Mouse (Mus musculus) embryonic facial prominence, embryonic 11.5 days (tissue): ENCODE results near the gene Dab1. TPM values are rescaled to one million over a fixed set of nuclear protein-coding genes. Genes with fewer than 3 reads are reported as not detected.

ENCODE experiments used
- ATAC-seq: fragments of 200-750 bp; cut with Nextera tagmentation; replicated peaks from 2 replicates; pipeline ENCODE4 v1.8.0; 2017; ENCODE audit warnings: low read depth; ENCODE audit not compliant: insufficient number of reproducible peaks, low FRiP score, low TSS enrichment
- DNase-seq: peaks from one replicate; pipeline ENCODE4 v3.0.0-alpha.2; 2015; ENCODE audit warnings: low spot score
- H3K27ac ChIP-seq: fragments of 300-500 bp; sonication (generic); replicated peaks from 2 replicates; pipeline ENCODE4 v1.5.1; 2014; ENCODE audit warnings: mild to moderate bottlenecking, low read depth, low read length, control low read depth
- H3K27me3 ChIP-seq: fragments of 300-500 bp; sonication (generic); 2 replicates; pipeline ENCODE4 v1.6.1; 2014; ENCODE audit warnings: mild to moderate bottlenecking, low read length, moderate library complexity, mixed read lengths; ENCODE audit not compliant: control insufficient read depth, insufficient read depth
- H3K36me3 ChIP-seq: fragments of 300-500 bp; sonication (generic); replicated peaks from 2 replicates; pipeline ENCODE4 v1.6.1; 2014; ENCODE audit warnings: low read depth, mild to moderate bottlenecking, low read length, moderate library complexity, mixed read lengths; ENCODE audit not compliant: control insufficient read depth, insufficient read depth
- H3K4me1 ChIP-seq: fragments of 300-500 bp; sonication (generic); 2 replicates; pipeline ENCODE4 v1.6.1; 2014; ENCODE audit warnings: low read length, mixed read lengths; ENCODE audit not compliant: control insufficient read depth, insufficient read depth
- H3K4me2 ChIP-seq: fragments of 300-500 bp; sonication (generic); 2 replicates; pipeline ENCODE4 v1.6.1; 2014; ENCODE audit warnings: low read depth, mild to moderate bottlenecking, control low read depth, low read length, moderate library complexity
- H3K4me3 ChIP-seq: fragments of 300-500 bp; sonication (generic); 2 replicates; pipeline ENCODE4 v1.5.1; 2014; ENCODE audit warnings: low read depth, low read length, control low read depth
- H3K9ac ChIP-seq: fragments of 300-500 bp; sonication (generic); replicated peaks from 2 replicates; pipeline ENCODE4 v1.6.1; 2014; ENCODE audit warnings: mild to moderate bottlenecking, control low read depth, low read length
- H3K9me3 ChIP-seq: fragments of 300-500 bp; sonication (generic); replicated peaks from 2 replicates; pipeline ENCODE4 v1.6.1; 2016; ENCODE audit warnings: mild to moderate bottlenecking, low read length, inconsistent platforms, mixed read lengths; ENCODE audit not compliant: control insufficient read depth
- WGBS: fragments of 180-500 bp; shearing (Covaris S2); extraction: QIAGEN DNeasy Blood & Tissue Kit; methylation state at CpG from one replicate; pipeline ENCODE4 v1.1.7; 2014; 5-methylcytosine and 5-hydroxymethylcytosine counted together
- polyA plus RNA-seq: library from polyadenylated mRNA; unstranded; fragments of >200 nt; fragmentation: Nextera tagmentation; extraction: Ambion mirVana; gene quantifications from 2 replicates; pipeline ENCODE4 v1.2.1, GENCODE M21; 2014

The Dab1 gene
- polyA plus RNA-seq, 1 experiment from 2014 or later: 17.6 TPM

DNA sequence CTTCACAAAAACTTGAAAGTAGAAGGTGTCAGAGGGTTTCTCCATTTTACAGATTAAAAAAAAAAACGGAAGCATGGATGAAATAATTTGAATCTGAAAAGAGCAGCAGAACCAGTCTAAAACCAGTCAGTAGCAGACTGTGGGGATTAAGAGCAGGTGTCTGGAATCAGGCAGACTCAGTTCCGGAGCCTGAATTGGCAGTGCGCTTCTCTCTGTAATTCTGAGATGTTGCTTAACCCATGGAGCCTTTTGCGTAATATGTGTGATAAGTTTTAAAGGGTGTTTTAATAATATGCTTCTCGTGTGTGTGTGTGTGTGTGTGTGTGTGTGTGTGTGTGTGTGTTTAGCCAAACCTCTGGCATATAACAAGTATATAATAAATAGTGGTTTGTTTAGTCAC lies 587.5 kb downstream of the Dab1 start:
- WGBS: 76% methylated on average over 5 of the region's 5 CpGs

DNA sequence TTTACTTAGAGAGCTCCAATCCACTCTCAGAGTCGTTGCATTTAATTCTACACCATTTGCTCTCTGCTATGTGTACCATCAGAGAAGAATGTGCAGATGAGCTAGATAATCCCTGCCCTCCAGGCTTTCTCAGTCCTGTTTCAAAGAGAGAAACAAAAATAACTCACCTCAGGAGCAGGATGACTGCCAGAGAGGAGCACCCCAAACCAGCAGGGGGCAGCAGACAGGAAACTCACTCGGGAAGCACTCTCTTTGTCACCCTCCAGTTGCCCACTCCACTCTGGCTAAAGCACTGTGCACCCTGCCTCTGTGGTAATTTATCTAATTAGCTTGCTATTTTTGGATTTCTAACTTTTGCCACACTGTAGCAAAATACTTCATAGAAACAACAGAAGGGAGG lies 589.9 kb downstream of the Dab1 start:
- Histone ChIP-seq H3K4me1 (no peaks in the 10 kb centered on the region), H3K9ac (no peak overlapping the region), H3K27ac (no peak overlapping the region), H3K4me3 (no peak overlapping the region), H3K4me2 (no peak overlapping the region), H3K9me3 (no peaks in the 10 kb centered on the region), H3K27me3 (no peaks in the 10 kb centered on the region), H3K36me3 (no peaks in the 10 kb centered on the region)
- ATAC-seq: no peak
- peak; percentile 61 for DNase-seq
- 28% methylated on average over 2 of the region's 2 CpGs for WGBS

More for the DNA sequence above, 587.5 kb downstream of the Dab1 start:
- Histone ChIP-seq H3K9ac (no peak overlapping the region), H3K4me1 (no peaks in the 10 kb centered on the region), H3K27me3 (no peaks in the 10 kb centered on the region), H3K36me3 (no peaks in the 10 kb centered on the region), H3K27ac (no peak overlapping the region), H3K9me3 (no peaks in the 10 kb centered on the region), H3K4me3 (no peak overlapping the region), H3K4me2 (no peak overlapping the region)
- no peak for DNase-seq
- ATAC-seq: no peak

DNA sequence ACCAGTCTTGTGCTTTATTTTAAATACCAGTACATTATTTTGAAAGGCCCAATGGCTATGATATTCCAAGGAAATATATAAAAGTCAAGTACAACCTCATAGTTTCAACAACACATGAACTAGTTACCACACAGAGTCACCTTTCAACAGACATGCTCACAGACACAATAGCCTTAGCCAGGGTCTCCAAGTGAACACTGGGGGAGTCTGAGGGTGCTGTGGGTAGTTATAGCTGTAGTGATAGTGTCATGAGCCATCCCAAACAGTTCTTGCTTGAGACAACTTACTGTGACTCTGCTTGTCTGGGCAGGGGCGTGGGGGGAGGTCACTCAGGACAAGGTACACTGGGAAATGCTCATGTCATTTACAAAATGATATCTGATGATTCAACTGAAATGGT lies 591.6 kb downstream of the Dab1 start:
- Histone ChIP-seq H3K36me3 (no peaks in the 10 kb centered on the region), H3K9me3 (no peaks in the 10 kb centered on the region), H3K9ac (no peak overlapping the region), H3K4me2 (no peak overlapping the region), H3K4me3 (no peak overlapping the region), H3K27ac (no peak overlapping the region), H3K27me3 (no peaks in the 10 kb centered on the region), H3K4me1 (no peaks in the 10 kb centered on the region)
- no peak for ATAC-seq
- 96% methylated on average over 1 of the region's 1 CpGs for WGBS
- no peak for DNase-seq

DNA sequence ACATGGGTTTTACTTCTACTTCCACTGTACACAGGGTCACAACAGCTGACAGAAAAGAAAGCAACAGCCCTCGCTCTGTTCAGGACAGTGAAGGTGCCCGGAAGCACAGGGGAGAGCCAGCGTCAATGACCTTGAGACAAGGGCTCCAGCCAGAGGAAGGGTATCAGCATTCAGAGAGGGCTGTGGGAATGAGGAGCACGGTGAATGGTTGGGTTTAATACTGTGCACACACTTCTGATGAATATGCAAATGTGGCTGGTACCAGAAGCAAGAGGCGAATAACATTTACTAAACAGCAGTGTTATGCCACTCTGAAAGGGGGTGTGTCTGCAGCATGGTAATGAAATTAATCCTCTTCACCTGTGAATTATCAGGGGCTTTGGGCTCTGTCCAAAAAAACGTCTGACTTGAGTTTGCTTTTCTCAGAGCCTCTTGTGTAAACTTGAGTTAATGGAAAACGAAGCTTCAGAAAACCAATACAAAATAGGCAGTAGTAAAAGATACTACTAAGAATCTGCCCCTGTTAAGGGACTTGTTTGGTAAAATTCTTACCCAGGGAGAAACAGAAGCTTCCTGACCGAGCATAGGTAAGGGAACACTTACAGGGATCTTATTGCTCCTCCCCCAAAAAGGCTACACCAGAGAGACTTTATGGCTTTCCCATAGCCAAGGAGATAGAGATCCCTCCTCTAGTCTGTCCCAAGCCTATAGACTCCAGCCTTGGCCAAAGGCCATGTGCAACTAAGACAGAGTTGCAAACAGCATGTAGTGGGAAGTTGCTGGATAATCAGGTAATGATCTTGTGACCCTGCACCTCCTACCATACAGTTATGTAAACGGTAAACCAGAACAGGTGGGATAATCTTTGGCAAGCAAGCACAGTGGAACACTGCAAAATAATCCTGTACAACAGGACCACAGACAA lies 592.6 kb downstream of the Dab1 start:
- Histone ChIP-seq H3K27ac (no peak overlapping the region), H3K4me3 (no peak overlapping the region)
- no peak for ATAC-seq

DNA sequence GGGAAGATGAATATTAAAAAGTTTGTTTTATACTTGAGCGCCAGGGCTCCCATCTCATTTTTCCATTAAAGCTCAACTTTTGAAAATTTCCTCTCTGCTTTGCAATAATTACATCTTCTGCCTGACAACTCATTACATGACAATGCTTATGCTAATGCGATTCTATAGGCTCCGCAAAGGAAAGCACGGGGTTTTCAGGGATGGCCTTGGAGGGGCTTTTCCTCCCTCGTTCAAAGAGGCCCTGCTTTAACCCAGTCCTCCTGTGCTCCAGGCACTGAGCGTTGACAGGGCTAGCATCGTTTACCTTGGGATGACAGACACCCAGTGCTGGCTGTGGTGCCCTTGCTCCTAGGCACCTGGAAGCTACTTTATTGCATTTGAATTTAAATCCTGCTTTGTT lies 595.6 kb downstream of the Dab1 start:
- Histone ChIP-seq H3K27ac (no peak overlapping the region), H3K4me2 (no peak overlapping the region), H3K9ac (no peak overlapping the region), H3K4me1 (no peaks in the 10 kb centered on the region), H3K36me3 (no peaks in the 10 kb centered on the region), H3K9me3 (no peaks in the 10 kb centered on the region), H3K27me3 (no peaks in the 10 kb centered on the region), H3K4me3 (no peak overlapping the region)
- 36% methylated on average over 7 of the region's 7 CpGs for WGBS
- ATAC-seq: no peak
- DNase-seq: no peak

More for the DNA sequence above, 592.6 kb downstream of the Dab1 start:
- Histone ChIP-seq H3K4me2 (no peak overlapping the region), H3K36me3 (no peaks in the 10 kb centered on the region), H3K9ac (no peak overlapping the region), H3K9me3 (no peaks in the 10 kb centered on the region), H3K4me1 (no peaks in the 10 kb centered on the region), H3K27me3 (no peaks in the 10 kb centered on the region)
- 76% methylated on average over 9 of the region's 9 CpGs for WGBS
- no peak for DNase-seq

DNA sequence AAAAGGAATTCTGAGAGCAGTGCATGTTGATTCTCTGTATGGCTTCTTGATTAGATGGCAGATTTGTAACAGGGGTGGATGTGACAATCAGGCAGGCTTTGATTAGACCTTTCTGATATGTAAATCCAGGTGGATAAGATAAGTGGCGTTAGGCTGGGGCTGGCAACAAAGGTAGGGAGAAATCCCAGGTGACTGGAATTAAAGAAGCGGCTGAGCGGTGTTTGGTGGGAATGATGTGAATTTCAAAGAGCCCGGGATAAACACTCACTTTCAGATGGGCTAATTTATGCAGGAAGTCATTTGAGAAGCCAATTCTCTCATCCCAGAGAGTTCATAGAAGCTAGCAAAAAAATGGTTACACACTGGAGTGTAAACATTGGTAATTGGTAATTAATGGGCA lies 598.2 kb downstream of the Dab1 start:
- Histone ChIP-seq H3K36me3 (no peaks in the 10 kb centered on the region), H3K4me2 (no peak overlapping the region), H3K4me3 (no peak overlapping the region), H3K4me1 (no peaks in the 10 kb centered on the region), H3K9me3 (no peaks in the 10 kb centered on the region), H3K27ac (no peak overlapping the region), H3K9ac (no peak overlapping the region), H3K27me3 (no peaks in the 10 kb centered on the region)
- DNase-seq: no peak
- ATAC-seq: no peak
- 36% methylated on average over 4 of the region's 4 CpGs for WGBS

DNA sequence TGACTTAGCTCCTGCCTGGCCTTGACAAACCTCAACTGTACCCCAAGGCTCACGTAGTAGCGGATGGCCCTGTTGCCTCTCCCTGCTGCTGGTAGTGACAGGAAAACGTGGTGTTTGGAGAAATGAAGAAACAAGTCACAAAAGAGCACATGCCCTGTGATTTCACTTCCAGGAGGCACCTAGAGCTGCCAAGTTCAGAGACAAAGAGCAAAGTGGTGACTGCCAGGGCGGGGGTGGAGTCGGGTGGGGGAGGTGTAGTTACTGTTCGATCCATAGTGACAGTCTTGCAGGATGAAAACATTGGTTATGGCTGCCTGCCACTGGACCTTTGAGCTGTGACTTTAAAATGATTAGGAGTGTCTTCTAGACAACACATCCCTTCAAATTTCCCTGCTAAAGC lies 599.6 kb downstream of the Dab1 start:
- no peak for ATAC-seq
- 65% methylated on average over 6 of the region's 6 CpGs for WGBS
- H3K27ac ChIP-seq: no peak overlapping the region
- no peaks in the 10 kb centered on the region for H3K36me3 ChIP-seq
- H3K4me3 ChIP-seq: no peak overlapping the region
- no peaks in the 10 kb centered on the region for H3K27me3 ChIP-seq
- no peak overlapping the region for H3K9ac ChIP-seq
- no peak for DNase-seq
- no peak overlapping the region for H3K4me2 ChIP-seq
- no peaks in the 10 kb centered on the region for H3K4me1 ChIP-seq
- H3K9me3 ChIP-seq: no peaks in the 10 kb centered on the region

DNA sequence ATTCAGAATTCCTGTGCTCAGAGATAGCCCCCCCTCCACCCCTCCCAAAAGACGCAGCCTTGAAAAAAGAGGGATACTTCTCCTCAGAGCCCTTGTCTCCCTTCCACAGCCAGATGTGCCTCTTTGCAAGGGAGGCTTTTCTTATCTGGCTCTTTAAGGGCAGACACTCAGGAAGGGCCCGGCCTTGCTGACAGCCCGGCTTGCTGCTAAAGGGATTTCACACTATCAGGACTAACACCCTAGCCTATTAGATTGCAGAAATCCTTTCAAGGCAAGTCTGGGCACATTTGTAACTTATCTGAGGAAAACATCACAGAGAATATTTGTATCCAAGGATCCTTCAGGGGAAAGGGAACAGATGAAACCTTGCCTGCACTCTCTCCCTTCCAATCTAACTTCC lies 600.9 kb downstream of the Dab1 start:
- DNase-seq: no peak
- Histone ChIP-seq H3K4me1 (no peaks in the 10 kb centered on the region), H3K27me3 (no peaks in the 10 kb centered on the region), H3K36me3 (no peaks in the 10 kb centered on the region), H3K27ac (no peak overlapping the region), H3K4me2 (no peak overlapping the region), H3K9me3 (no peaks in the 10 kb centered on the region), H3K4me3 (no peak overlapping the region), H3K9ac (no peak overlapping the region)
- WGBS: 52% methylated on average over 3 of the region's 3 CpGs
- no peak for ATAC-seq
